Mouse (Mus musculus) lung, adult 2 months (tissue): ENCODE measurements around the gene Wdr6.

Experiments used
- CTCF ChIP-seq: fragments of 200-500 bp; IDR thresholded peaks from 2 replicates; pipeline ENCODE4 v1.5.1; 2011; ENCODE audit warnings: mild to moderate bottlenecking, low read length, control low read depth; ENCODE audit not compliant: insufficient read depth
- POLR2A ChIP-seq: fragments of 200-500 bp; IDR thresholded peaks from 2 replicates; pipeline ENCODE4 v1.6.1; 2011; ENCODE audit warnings: low read depth, mild to moderate bottlenecking, control low read depth, low read length, borderline replicate concordance; ENCODE audit errors: extremely low read depth

DNA sequence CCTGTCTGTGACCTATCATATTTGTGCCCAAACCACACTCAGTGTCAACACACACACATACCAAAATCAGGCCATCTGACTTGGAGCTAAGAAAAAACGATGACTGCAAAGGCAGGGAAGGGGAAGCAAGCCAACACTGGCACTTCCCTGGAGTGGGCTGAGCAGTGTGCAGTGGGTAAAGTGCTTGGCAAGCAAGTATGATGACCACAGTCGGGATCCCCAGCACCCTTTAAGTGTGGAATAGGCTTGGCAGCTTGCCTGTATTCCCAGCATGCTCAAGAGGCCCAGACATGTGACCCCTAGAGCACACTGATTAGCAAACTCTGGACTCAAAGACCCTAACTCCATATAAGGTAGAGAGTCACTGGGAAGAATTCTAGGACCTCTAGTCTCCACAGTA, 48.0 kb upstream of the Wdr6 start:
- TF ChIP-seq CTCF (no peak), POLR2A (no peak)
